Mouse (Mus musculus) forebrain, embryonic 12.5 days (tissue): Measurements from ENCODE around the gene Trmt1. TPM values are rescaled to one million over a fixed set of nuclear protein-coding genes. Genes with fewer than 3 reads are reported as not detected.

ENCODE experiments used
- ATAC-seq: fragments of 200-750 bp; cut with Nextera tagmentation; 2 replicates; pipeline ENCODE4 v1.8.0; 2017; ENCODE audit warnings: moderate TSS enrichment; ENCODE audit not compliant: low FRiP score
- H3K27ac ChIP-seq: fragments of 300-500 bp; sonication (generic); 2 replicates; pipeline ENCODE4 v1.5.1; 2016; ENCODE audit warnings: mild to moderate bottlenecking
- H3K27me3 ChIP-seq: fragments of 300-500 bp; sonication (generic); 2 replicates; pipeline ENCODE4 v1.6.1; 2016; ENCODE audit warnings: mild to moderate bottlenecking
- H3K36me3 ChIP-seq: fragments of 300-500 bp; sonication (generic); replicated peaks from 2 replicates; pipeline ENCODE4 v1.6.1; 2016; ENCODE audit warnings: mild to moderate bottlenecking
- H3K4me1 ChIP-seq: fragments of 300-500 bp; sonication (generic); 2 replicates; pipeline ENCODE4 v1.6.1; 2016
- H3K4me2 ChIP-seq: fragments of 300-500 bp; sonication (generic); 2 replicates; pipeline ENCODE4 v1.6.1; 2016; ENCODE audit warnings: mild to moderate bottlenecking, moderate library complexity
- H3K4me3 ChIP-seq: fragments of 300-500 bp; sonication (generic); replicated peaks from 2 replicates; pipeline ENCODE4 v1.5.1; 2016; ENCODE audit warnings: mild to moderate bottlenecking
- H3K9ac ChIP-seq: fragments of 300-500 bp; sonication (generic); 2 replicates; pipeline ENCODE4 v1.6.1; 2016; ENCODE audit warnings: mild to moderate bottlenecking
- H3K9me3 ChIP-seq: fragments of 300-500 bp; sonication (generic); 2 replicates; pipeline ENCODE4 v1.6.1; 2016
- WGBS: fragments of 180-500 bp; shearing (Covaris S2); methylation state at CpG from one replicate; pipeline ENCODE4 v1.1.7; 2016; 5-methylcytosine and 5-hydroxymethylcytosine counted together
- polyA plus RNA-seq: library from polyadenylated mRNA; unstranded; fragments of >200 nt; fragmentation: Nextera tagmentation; extraction: Ambion mirVana; gene quantifications from 2 replicates; pipeline ENCODE4 v1.2.1, GENCODE M21; 2016

Trmt1 gene
- polyA plus RNA-seq, 1 experiment from 2014 or later, result 59.6 TPM

DNA sequence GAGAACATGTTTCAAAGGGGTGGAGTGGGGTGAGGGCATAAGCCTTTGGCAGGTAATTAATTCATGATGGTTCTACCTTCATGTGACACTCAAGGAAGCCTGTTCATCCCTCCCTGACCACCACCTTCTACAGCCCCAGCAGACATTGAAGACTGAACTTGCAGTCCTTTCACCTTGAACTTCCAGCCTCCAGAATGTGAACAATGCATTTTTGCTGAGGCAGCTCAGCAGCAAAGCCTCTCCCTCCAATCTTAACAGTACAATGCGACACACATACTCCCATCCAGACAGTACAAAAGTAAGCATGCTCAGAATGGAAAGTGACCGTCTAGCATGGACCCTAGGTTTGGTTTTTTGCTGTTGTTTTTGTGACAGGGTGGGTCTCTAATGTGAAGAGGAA is 4.6 kb upstream of the Trmt1 start:
- whole genome bisulfite sequencing, result 91% methylated on average over 2 of the region's 2 CpGs
- peaks cover 34% of the 10 kb centered on the region for H3K36me3 ChIP-seq

DNA sequence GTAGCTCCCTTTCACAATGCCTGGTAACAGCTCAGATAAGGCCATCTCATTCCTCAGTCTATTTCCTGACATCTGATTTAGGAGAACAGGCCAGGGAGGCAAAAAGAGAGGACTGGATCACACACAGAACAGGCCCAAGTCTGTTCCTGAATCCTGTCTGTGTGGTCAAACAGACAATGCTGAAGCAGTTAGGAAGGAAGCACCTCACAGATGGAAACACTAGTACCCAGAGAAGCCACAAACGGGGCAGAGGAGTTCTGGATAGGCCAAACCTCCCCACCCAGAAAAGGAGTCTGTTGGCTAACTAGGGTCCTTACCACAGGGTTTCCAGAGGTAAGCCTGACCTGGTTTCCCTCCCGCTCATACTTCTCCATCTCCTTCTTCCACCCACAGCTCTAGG is 3.9 kb upstream of the Trmt1 start:
- no peak overlapping the region for H3K4me2 ChIP-seq
- H3K27me3 ChIP-seq, result no peaks in the 10 kb centered on the region
- H3K4me1 ChIP-seq, result peaks cover 26% of the 10 kb centered on the region
- H3K4me3 ChIP-seq, result no peak overlapping the region
- H3K9me3 ChIP-seq, result no peaks in the 10 kb centered on the region
- H3K36me3 ChIP-seq, result peaks cover 28% of the 10 kb centered on the region
- H3K27ac ChIP-seq, result no peak overlapping the region
- WGBS, result 83% methylated on average over 2 of the region's 2 CpGs
- no peak for ATAC-seq
- no peak overlapping the region for H3K9ac ChIP-seq

More for the DNA sequence above, 4.6 kb upstream of the Trmt1 start:
- peaks cover 22% of the 10 kb centered on the region for H3K4me1 ChIP-seq
- no peaks in the 10 kb centered on the region for H3K27me3 ChIP-seq
- H3K4me2 ChIP-seq, result no peak overlapping the region
- H3K9me3 ChIP-seq, result no peaks in the 10 kb centered on the region
- H3K4me3 ChIP-seq, result no peak overlapping the region
- no peak overlapping the region for H3K27ac ChIP-seq
- H3K9ac ChIP-seq, result no peak overlapping the region
- no peak for ATAC-seq

DNA sequence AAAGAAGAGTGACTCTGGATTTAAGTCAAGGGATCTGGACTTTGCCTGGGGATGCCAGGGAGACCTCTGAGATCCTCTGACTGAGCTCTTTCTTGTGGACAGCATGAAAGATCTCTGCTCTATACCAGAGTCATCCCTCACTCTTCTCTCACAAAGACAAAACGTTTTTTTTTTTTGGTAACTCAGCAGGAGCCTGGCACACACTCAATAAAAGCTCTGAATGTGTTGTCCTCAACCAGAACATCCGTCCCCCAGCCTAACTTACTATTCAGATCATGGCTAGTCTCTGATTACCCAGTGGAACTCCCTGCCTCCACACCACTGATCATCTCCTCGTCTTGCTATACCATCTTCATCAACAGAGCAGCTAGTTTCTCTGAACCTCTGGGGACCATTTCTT is 1.6 kb upstream of the Trmt1 start:
- WGBS, result 50% methylated on average over 3 of the region's 3 CpGs
- Histone ChIP-seq H3K9ac (no peak overlapping the region), H3K27ac (no peak overlapping the region), H3K9me3 (no peaks in the 10 kb centered on the region), H3K27me3 (no peaks in the 10 kb centered on the region), H3K4me3 (no peak overlapping the region), H3K36me3 (peaks cover 25% of the 10 kb centered on the region), H3K4me2 (no peak overlapping the region), H3K4me1 (peaks cover 36% of the 10 kb centered on the region)
- ATAC-seq, result no peak

DNA sequence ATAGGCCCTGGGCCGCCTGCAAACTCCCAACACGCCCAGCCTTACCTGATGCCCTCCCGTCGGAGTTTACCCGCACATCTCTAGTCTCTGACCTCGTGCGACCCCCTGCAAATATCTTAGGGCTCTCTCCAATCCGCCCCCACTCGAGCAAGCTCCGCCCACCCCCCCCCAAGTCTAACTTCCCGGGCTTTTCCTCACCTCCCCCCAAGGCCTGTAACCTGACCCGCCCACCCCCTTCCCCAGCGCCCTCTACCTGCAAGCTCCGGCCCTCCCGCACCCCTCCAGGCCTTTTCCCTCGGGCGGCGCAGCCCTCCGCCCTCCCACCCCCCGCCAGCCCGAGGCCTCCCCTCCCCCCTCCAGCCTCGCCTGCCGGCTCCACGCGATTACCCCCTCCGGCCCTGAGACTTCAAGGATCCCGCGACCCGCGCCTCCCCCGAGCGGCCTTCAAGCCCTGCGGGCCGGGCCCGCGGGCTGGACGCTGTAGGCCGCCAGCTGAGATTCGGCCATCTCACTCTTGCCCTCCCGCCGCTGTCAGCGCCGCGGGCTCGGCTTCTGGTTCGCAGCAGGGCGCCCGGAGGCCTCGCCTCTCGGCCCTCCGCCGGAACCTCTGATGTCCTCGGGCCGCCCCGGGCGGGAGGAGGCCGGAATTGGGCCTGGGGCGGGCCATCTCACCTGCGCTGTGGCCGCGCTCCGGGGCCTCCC is 1.0 kb downstream of the Trmt1 start:
- Histone ChIP-seq H3K4me2 (peak overlapping the region; percentile 96), H3K36me3 (peaks cover 23% of the 10 kb centered on the region), H3K9ac (peak overlapping the region; percentile 100), H3K4me1 (peaks cover 43% of the 10 kb centered on the region), H3K27me3 (no peaks in the 10 kb centered on the region), H3K27ac (peak overlapping the region; percentile 95), H3K9me3 (no peaks in the 10 kb centered on the region), H3K4me3 (peak overlapping the region; percentile 100)
- 1% methylated on average over 54 of the region's 62 CpGs for WGBS
- peak; percentile 47; the same call in 1 of the 2 replicates for ATAC-seq

DNA sequence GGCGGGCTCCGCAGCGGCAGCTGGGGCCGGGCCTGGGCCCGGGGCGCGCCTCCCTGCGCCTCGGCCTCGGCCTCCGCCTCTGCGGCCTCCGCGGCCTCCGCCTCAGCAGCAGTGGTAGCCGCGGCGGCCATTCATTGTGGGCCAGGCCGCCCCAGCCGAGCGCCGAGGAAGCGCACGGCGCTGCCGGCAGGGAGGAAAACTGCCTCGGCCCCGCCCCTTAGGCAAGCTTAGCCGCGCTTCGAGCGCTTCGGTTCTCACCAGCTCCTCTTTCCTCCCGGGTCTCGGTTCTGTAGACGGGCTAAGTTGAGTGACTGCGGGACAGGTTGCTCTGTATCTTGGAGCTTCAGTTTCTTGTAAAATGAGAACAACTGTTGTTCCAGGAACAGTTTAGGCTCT is 1.6 kb downstream of the Trmt1 start, which contains the start of gene Nacc1:
TSS of gene Nacc1 (minus strand) at position 158 of the 396 bp plus-strand sequence.
- H3K4me3 ChIP-seq, result peak within 1 kb of the TSS; percentile 100
- peak within 1 kb of the TSS; percentile 96 for H3K4me2 ChIP-seq
- WGBS, result 0% methylated on average over 26 of the region's 37 CpGs
- peak; percentile 85 for ATAC-seq
- peak within 1 kb of the TSS; percentile 100 for H3K9ac ChIP-seq
- peaks cover 43% of the 10 kb centered on the region for H3K4me1 ChIP-seq
- peak within 1 kb of the TSS; percentile 95 for H3K27ac ChIP-seq
- H3K27me3 ChIP-seq, result no peaks in the 10 kb centered on the region
- H3K9me3 ChIP-seq, result no peaks in the 10 kb centered on the region
- peaks cover 23% of the 10 kb centered on the region for H3K36me3 ChIP-seq

DNA sequence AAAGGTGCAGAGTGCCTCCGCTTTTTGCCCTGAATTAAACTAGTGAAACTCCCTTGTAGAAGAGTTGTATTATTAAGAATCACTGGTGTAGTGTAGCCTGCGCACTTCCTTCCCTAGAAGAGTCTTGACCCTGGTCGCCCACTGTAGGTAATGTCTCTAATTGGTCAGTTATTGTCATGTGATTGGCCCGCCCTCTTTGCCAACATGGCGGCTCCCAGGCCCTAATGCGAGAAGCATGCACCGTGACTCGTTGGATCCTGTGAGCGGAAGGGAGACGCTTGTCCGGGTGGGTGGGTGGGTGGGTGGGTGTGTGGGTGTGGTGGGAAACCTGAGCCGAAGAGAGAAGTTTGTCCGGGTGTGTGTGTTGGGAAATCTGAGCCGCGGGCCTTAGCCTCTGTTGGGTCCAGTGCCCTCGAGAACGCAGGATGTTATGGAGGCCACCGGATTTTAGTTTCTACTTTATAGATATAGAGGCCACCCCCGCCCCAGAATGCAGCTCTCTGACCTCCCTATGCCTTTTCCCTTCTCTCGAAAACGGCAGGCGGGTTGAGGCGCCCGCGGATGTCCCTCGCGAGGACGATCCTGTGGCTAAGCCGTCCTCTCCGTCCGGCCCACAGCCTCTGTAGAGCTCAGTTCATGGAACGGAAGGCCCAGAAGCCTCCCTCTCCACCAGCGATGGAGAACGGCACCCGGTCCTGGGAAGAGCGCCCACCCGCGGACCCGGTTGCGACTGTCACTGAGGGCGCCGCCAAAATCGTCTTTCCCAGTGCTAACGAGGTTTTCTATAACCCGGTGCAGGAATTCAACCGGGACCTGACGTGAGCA is 3.2 kb downstream of the Trmt1 start:
- ATAC-seq, result peak; percentile 86
- Histone ChIP-seq H3K4me2 (peak overlapping the region; percentile 88), H3K27me3 (no peaks in the 10 kb centered on the region), H3K36me3 (peaks cover 29% of the 10 kb centered on the region), H3K9ac (peak overlapping the region; percentile 66), H3K27ac (no peak overlapping the region), H3K4me1 (peaks cover 43% of the 10 kb centered on the region), H3K9me3 (no peaks in the 10 kb centered on the region), H3K4me3 (peak overlapping the region; percentile 73)
- WGBS, result 1% methylated on average over 47 of the region's 47 CpGs

DNA sequence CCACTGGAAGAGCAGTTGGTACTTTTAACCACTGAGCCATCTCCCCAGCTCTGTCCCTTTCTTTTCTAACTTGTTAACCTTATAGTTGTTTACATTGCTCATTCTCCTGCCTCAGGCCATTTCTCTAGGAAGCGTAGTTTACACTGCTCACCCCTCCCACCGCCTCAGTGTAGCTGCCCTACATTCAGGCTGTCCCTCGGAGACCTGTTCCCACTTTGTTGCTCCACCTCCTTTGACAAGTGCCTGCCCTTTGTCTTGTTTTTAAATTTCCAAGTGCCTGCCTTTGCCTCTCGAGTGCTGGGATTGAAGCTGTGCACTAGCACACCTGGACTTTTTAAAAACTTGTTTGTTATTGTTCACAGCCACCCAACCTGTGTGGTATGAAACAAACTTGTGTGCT is 7.2 kb downstream of the Trmt1 start:
- peaks cover 14% of the 10 kb centered on the region for H3K4me1 ChIP-seq
- no peaks in the 10 kb centered on the region for H3K9me3 ChIP-seq
- peaks cover 62% of the 10 kb centered on the region for H3K36me3 ChIP-seq
- H3K4me3 ChIP-seq, result no peak overlapping the region
- H3K4me2 ChIP-seq, result no peak overlapping the region
- no peaks in the 10 kb centered on the region for H3K27me3 ChIP-seq
- H3K9ac ChIP-seq, result no peak overlapping the region
- H3K27ac ChIP-seq, result no peak overlapping the region
- 76% methylated on average over 4 of the region's 4 CpGs for WGBS
- no peak for ATAC-seq

DNA sequence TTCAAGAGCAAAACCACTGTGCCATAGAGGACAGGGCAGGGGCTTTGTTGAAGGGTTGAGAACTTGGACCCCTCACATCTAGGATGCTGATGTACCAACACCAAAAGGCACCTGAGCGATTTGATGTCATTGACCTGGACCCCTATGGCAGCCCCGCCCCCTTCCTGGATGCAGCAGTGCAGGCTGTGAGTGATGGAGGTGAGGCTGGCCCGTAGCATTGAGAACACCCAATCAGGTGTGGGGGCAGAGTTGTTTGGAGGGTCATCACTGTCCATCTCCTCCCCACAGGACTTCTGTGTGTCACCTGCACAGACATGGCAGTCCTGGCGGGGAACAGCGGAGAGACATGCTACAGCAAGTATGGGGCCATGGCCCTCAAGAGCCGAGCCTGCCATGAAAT is 9.0 kb downstream of the Trmt1 start:
- no peak overlapping the region for H3K9ac ChIP-seq
- peaks cover 75% of the 10 kb centered on the region for H3K36me3 ChIP-seq
- peaks cover 4% of the 10 kb centered on the region for H3K27me3 ChIP-seq
- no peaks in the 10 kb centered on the region for H3K9me3 ChIP-seq
- no peak overlapping the region for H3K4me2 ChIP-seq
- WGBS, result 93% methylated on average over 6 of the region's 6 CpGs
- no peak overlapping the region for H3K4me3 ChIP-seq
- no peak overlapping the region for H3K27ac ChIP-seq
- peaks cover under 1% of the 10 kb centered on the region for H3K4me1 ChIP-seq
- no peak for ATAC-seq

DNA sequence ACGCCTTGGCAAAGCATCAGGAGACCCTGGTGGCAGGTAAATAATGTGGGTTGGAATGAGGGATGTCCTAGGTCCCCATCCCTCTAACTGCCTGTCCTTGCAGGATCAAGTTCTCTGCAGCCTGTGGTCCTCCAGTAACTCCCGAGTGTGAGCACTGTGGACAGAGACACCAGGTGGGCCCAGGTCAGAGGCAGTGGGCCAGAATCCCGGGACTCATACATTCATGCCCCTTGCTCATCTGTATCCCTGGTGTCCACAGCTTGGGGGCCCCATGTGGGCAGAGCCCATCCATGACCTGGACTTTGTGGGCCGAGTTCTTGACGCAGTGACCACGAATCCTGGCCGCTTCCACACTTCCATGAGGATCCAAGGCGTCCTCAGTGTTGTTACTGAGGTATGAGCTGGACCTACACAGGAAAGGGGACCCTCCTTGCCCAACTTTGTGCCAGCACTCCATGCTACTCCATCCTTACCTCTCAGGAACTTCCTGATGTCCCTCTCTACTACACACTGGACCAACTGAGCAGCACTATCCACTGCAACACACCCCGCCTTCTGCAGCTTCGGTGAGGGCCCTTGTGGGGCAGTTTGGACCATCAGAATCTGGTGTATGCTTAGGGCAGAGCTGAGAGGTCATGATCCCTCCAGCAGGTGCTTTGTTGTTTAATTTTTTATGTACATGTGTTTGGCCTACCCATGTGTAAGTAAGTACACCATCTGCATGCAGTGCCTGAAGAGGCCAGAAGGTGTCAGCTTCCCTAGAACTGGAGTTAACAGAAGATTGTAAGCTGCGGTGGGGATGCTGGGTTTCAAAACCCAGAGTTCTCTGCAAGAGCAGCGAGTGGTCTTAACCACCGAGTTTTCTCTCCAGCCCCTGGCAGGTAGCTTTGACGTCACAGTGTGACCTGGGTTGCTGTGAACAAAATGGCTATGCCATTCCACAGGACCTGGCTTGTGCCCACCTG is 11.3 kb downstream of the Trmt1 start:
- H3K27ac ChIP-seq, result no peak overlapping the region
- 92% methylated on average over 14 of the region's 14 CpGs for WGBS
- no peaks in the 10 kb centered on the region for H3K9me3 ChIP-seq
- H3K4me1 ChIP-seq, result peaks cover 8% of the 10 kb centered on the region; the same call in 1 of the 2 replicates
- no peak for ATAC-seq
- peaks cover 62% of the 10 kb centered on the region for H3K36me3 ChIP-seq
- no peak overlapping the region for H3K9ac ChIP-seq
- peaks cover 26% of the 10 kb centered on the region for H3K27me3 ChIP-seq
- no peak overlapping the region for H3K4me3 ChIP-seq
- no peak overlapping the region for H3K4me2 ChIP-seq

DNA sequence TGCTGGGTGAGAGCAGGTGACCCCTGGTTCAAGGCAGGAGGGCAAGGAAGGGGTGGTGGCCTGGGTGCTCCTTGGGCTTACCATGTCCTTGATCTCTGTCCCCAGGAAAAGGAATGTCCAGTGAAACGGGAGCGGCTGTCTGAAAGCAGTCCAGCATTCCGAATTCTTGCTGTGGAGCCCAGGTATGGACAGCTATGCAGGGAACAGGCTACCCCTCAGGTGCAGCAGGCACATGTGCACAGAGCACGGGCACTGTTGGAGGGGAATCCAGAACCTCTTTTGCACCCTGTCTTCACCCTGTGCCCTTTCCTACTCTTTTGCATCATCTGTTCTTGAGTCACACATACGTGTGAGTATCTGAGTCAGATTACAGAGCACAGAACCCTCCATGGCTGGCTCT is 12.2 kb downstream of the Trmt1 start:
- 93% methylated on average over 5 of the region's 5 CpGs for WGBS
- H3K9ac ChIP-seq, result no peak overlapping the region
- H3K9me3 ChIP-seq, result no peaks in the 10 kb centered on the region
- ATAC-seq, result no peak
- peaks cover 54% of the 10 kb centered on the region for H3K36me3 ChIP-seq
- H3K27me3 ChIP-seq, result peaks cover 35% of the 10 kb centered on the region
- no peak overlapping the region for H3K27ac ChIP-seq
- no peak overlapping the region for H3K4me2 ChIP-seq
- peaks cover 8% of the 10 kb centered on the region; the same call in 1 of the 2 replicates for H3K4me1 ChIP-seq
- H3K4me3 ChIP-seq, result no peak overlapping the region

DNA sequence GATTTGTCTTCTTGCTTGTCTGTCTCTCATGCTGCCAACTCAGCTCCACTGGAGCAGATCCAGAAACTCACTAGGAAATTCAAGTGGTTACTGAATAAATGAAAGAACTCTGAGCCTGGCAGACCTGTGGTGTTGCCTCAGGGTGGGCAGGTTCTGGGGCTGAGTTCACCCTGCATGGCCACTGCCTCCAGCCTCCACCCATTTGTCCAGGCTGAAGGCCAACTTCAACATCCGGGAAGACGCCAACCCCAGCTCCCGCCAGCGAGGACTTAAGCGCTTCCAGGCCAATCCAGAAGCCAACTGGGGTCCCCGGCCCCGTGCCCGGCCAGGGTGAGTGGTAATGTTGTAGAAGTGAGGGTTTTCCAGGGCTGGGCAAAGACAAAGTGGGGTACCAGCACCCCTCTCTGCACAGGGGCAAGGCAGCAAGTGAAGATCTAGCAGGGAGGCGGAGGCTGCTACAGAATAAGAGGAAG is 12.9 kb downstream of the Trmt1 start:
- Histone ChIP-seq H3K9me3 (no peaks in the 10 kb centered on the region), H3K4me1 (peaks cover 12% of the 10 kb centered on the region), H3K4me3 (no peak overlapping the region), H3K9ac (no peak overlapping the region), H3K27me3 (peaks cover 41% of the 10 kb centered on the region), H3K27ac (no peak overlapping the region), H3K36me3 (peaks cover 48% of the 10 kb centered on the region), H3K4me2 (no peak overlapping the region)
- 92% methylated on average over 9 of the region's 9 CpGs for WGBS
- no peak for ATAC-seq
